Mouse (Mus musculus) neural tube, embryonic 12.5 days (tissue): ENCODE data around the gene Frem2. TPM values are rescaled to one million over a fixed set of nuclear protein-coding genes. Genes with fewer than 3 reads are reported as not detected.

ENCODE experiments used
- ATAC-seq: fragments of 200-750 bp; cut with Nextera tagmentation; 2 replicates; pipeline ENCODE4 v1.8.0; 2017; ENCODE audit warnings: low read depth, mild to moderate bottlenecking, moderate TSS enrichment, moderate library complexity; ENCODE audit not compliant: low FRiP score
- H3K27ac ChIP-seq: fragments of 300-500 bp; sonication (generic); 2 replicates; pipeline ENCODE4 v1.5.1; 2016
- H3K27me3 ChIP-seq: fragments of 300-500 bp; sonication (generic); replicated peaks from 2 replicates; pipeline ENCODE4 v1.6.1; 2016; ENCODE audit warnings: mild to moderate bottlenecking
- H3K36me3 ChIP-seq: fragments of 300-500 bp; sonication (generic); 2 replicates; pipeline ENCODE4 v1.6.1; 2016; ENCODE audit warnings: mild to moderate bottlenecking
- H3K4me1 ChIP-seq: fragments of 300-500 bp; sonication (generic); 2 replicates; pipeline ENCODE4 v1.6.1; 2016
- H3K4me2 ChIP-seq: fragments of 300-500 bp; sonication (generic); replicated peaks from 2 replicates; pipeline ENCODE4 v1.6.1; 2016; ENCODE audit warnings: mild to moderate bottlenecking
- H3K4me3 ChIP-seq: fragments of 300-500 bp; sonication (generic); 2 replicates; pipeline ENCODE4 v1.5.1; 2016
- H3K9ac ChIP-seq: fragments of 300-500 bp; sonication (generic); 2 replicates; pipeline ENCODE4 v1.6.1; 2016; ENCODE audit warnings: mild to moderate bottlenecking
- H3K9me3 ChIP-seq: fragments of 300-500 bp; sonication (generic); 2 replicates; pipeline ENCODE4 v1.6.1; 2016; ENCODE audit warnings: mild to moderate bottlenecking
- WGBS: fragments of 180-500 bp; shearing (Covaris S2); methylation state at CpG from one replicate; pipeline ENCODE4 v1.1.7; 2016; 5-methylcytosine and 5-hydroxymethylcytosine counted together
- polyA plus RNA-seq: library from polyadenylated mRNA; unstranded; fragments of >200 nt; fragmentation: Nextera tagmentation; extraction: Ambion mirVana; gene quantifications from 2 replicates; pipeline ENCODE4 v1.2.1, GENCODE M21; 2016

The Frem2 gene
- polyA plus RNA-seq, 1 experiment from 2014 or later = 2.1 TPM

GRCm38 (mm10) chr3:53655343-53655742 is 1.8 kb downstream of the Frem2 start:
- 91% methylated on average over 13 of the region's 13 CpGs for WGBS
- no peak overlapping the region for H3K4me3 ChIP-seq
- H3K27ac ChIP-seq = no peak overlapping the region
- peaks cover 16% of the 10 kb centered on the region; the same call in 1 of the 2 replicates for H3K9me3 ChIP-seq
- peaks cover 34% of the 10 kb centered on the region for H3K27me3 ChIP-seq
- H3K4me2 ChIP-seq = peak overlapping the region; percentile 100
- no peak for ATAC-seq
- H3K4me1 ChIP-seq = peaks cover 20% of the 10 kb centered on the region
- H3K9ac ChIP-seq = no peak overlapping the region
- H3K36me3 ChIP-seq = no peaks in the 10 kb centered on the region

- Histone ChIP-seq H3K4me1 (peaks cover 6% of the 10 kb centered on the region), H3K27me3 (peaks cover 4% of the 10 kb centered on the region; the same call in 1 of the 2 replicates), H3K36me3 (no peaks in the 10 kb centered on the region), H3K27ac (no peak overlapping the region), H3K4me3 (no peak overlapping the region), H3K4me2 (no peak overlapping the region; the same call in 1 of the 2 replicates), H3K9ac (no peak overlapping the region), H3K9me3 (peaks cover 14% of the 10 kb centered on the region; the same call in 1 of the 2 replicates)
- WGBS = 4% methylated on average over 8 of the region's 8 CpGs
- ATAC-seq = no peak
These were observed 7.0 kb downstream of the Frem2 start for GRCm38 (mm10) chr3:53650003-53650748.

GRCm38 (mm10) chr3:53649425-53649824 is 7.7 kb downstream of the Frem2 start:
- Histone ChIP-seq H3K36me3 (no peaks in the 10 kb centered on the region), H3K4me2 (no peak overlapping the region), H3K9me3 (peaks cover 6% of the 10 kb centered on the region; the same call in 1 of the 2 replicates), H3K4me3 (no peak overlapping the region), H3K4me1 (peaks cover 6% of the 10 kb centered on the region), H3K27ac (no peak overlapping the region), H3K9ac (no peak overlapping the region), H3K27me3 (no peaks in the 10 kb centered on the region)
- 55% methylated on average over 4 of the region's 4 CpGs for WGBS
- no peak for ATAC-seq

GRCm38 (mm10) chr3:53648902-53649301 is 8.3 kb downstream of the Frem2 start:
- Histone ChIP-seq H3K4me1 (peaks cover 6% of the 10 kb centered on the region), H3K4me2 (no peak overlapping the region), H3K27me3 (no peaks in the 10 kb centered on the region), H3K9me3 (0 out of 2 replicates have a peak, but pooled peaks cover 1% of the 10 kb centered on the region), H3K9ac (no peak overlapping the region), H3K27ac (no peak overlapping the region), H3K36me3 (no peaks in the 10 kb centered on the region), H3K4me3 (no peak overlapping the region)
- no peak for ATAC-seq
- WGBS = 80% methylated on average over 4 of the region's 4 CpGs

- WGBS = 87% methylated on average over 3 of the region's 3 CpGs
- H3K9ac ChIP-seq = no peak overlapping the region
- H3K27me3 ChIP-seq = no peaks in the 10 kb centered on the region
- H3K4me3 ChIP-seq = no peak overlapping the region
- no peak overlapping the region for H3K4me2 ChIP-seq
- no peaks in the 10 kb centered on the region for H3K4me1 ChIP-seq
- no peaks in the 10 kb centered on the region for H3K9me3 ChIP-seq
- no peak overlapping the region for H3K27ac ChIP-seq
- H3K36me3 ChIP-seq = no peaks in the 10 kb centered on the region
- ATAC-seq = no peak
These were observed 21.2 kb downstream of the Frem2 start for GRCm38 (mm10) chr3:53635948-53636347.

- Histone ChIP-seq H3K9ac (no peak overlapping the region), H3K9me3 (no peaks in the 10 kb centered on the region), H3K27me3 (no peaks in the 10 kb centered on the region), H3K36me3 (no peaks in the 10 kb centered on the region), H3K4me3 (no peak overlapping the region), H3K4me1 (no peaks in the 10 kb centered on the region), H3K27ac (no peak overlapping the region), H3K4me2 (no peak overlapping the region)
- ATAC-seq = no peak
- 73% methylated on average over 14 of the region's 14 CpGs for WGBS
These were observed 26.0 kb downstream of the Frem2 start for GRCm38 (mm10) chr3:53631126-53631525.

- Histone ChIP-seq H3K4me3 (no peak overlapping the region), H3K27ac (no peak overlapping the region), H3K27me3 (no peaks in the 10 kb centered on the region), H3K4me1 (no peaks in the 10 kb centered on the region), H3K9ac (no peak overlapping the region), H3K4me2 (no peak overlapping the region), H3K36me3 (no peaks in the 10 kb centered on the region), H3K9me3 (no peaks in the 10 kb centered on the region)
- no peak for ATAC-seq
- WGBS = 78% methylated on average over 4 of the region's 4 CpGs
These were observed 26.5 kb downstream of the Frem2 start for GRCm38 (mm10) chr3:53630630-53631029.

GRCm38 (mm10) chr3:53629966-53630365 is 27.2 kb downstream of the Frem2 start:
- no peaks in the 10 kb centered on the region for H3K4me1 ChIP-seq
- H3K36me3 ChIP-seq = no peaks in the 10 kb centered on the region
- no peak overlapping the region for H3K27ac ChIP-seq
- no peaks in the 10 kb centered on the region for H3K9me3 ChIP-seq
- WGBS = 88% methylated on average over 5 of the region's 5 CpGs
- no peak overlapping the region for H3K9ac ChIP-seq
- no peak for ATAC-seq
- H3K27me3 ChIP-seq = no peaks in the 10 kb centered on the region
- no peak overlapping the region for H3K4me2 ChIP-seq
- H3K4me3 ChIP-seq = no peak overlapping the region

- H3K27ac ChIP-seq = no peak overlapping the region
- no peak for ATAC-seq
- H3K4me2 ChIP-seq = no peak overlapping the region
- H3K36me3 ChIP-seq = no peaks in the 10 kb centered on the region
- no peaks in the 10 kb centered on the region for H3K9me3 ChIP-seq
- 86% methylated on average over 8 of the region's 8 CpGs for WGBS
- H3K27me3 ChIP-seq = no peaks in the 10 kb centered on the region
- H3K4me1 ChIP-seq = no peaks in the 10 kb centered on the region
- no peak overlapping the region for H3K9ac ChIP-seq
- no peak overlapping the region for H3K4me3 ChIP-seq
These were observed 33.9 kb downstream of the Frem2 start for GRCm38 (mm10) chr3:53623222-53623621.

- 73% methylated on average over 3 of the region's 3 CpGs for WGBS
- no peaks in the 10 kb centered on the region for H3K9me3 ChIP-seq
- H3K36me3 ChIP-seq = no peaks in the 10 kb centered on the region
- H3K27ac ChIP-seq = no peak overlapping the region
- ATAC-seq = no peak
- no peak overlapping the region for H3K9ac ChIP-seq
- no peak overlapping the region for H3K4me3 ChIP-seq
- no peaks in the 10 kb centered on the region for H3K27me3 ChIP-seq
- H3K4me2 ChIP-seq = no peak overlapping the region
- H3K4me1 ChIP-seq = no peaks in the 10 kb centered on the region
These were observed 36.2 kb downstream of the Frem2 start for GRCm38 (mm10) chr3:53620978-53621377.

GRCm38 (mm10) chr3:53620355-53620754 is 36.8 kb downstream of the Frem2 start:
- 95% methylated on average over 8 of the region's 8 CpGs for WGBS
- no peak overlapping the region for H3K4me2 ChIP-seq
- H3K9me3 ChIP-seq = no peaks in the 10 kb centered on the region
- no peak overlapping the region for H3K4me3 ChIP-seq
- no peaks in the 10 kb centered on the region for H3K36me3 ChIP-seq
- no peak overlapping the region for H3K9ac ChIP-seq
- no peaks in the 10 kb centered on the region for H3K4me1 ChIP-seq
- no peaks in the 10 kb centered on the region for H3K27me3 ChIP-seq
- no peak for ATAC-seq
- H3K27ac ChIP-seq = no peak overlapping the region

- H3K4me2 ChIP-seq = no peak overlapping the region
- no peaks in the 10 kb centered on the region for H3K4me1 ChIP-seq
- H3K27ac ChIP-seq = no peak overlapping the region
- H3K36me3 ChIP-seq = no peaks in the 10 kb centered on the region
- H3K4me3 ChIP-seq = no peak overlapping the region
- H3K27me3 ChIP-seq = no peaks in the 10 kb centered on the region
- no peaks in the 10 kb centered on the region for H3K9me3 ChIP-seq
- H3K9ac ChIP-seq = no peak overlapping the region
- ATAC-seq = no peak
- 87% methylated on average over 3 of the region's 3 CpGs for WGBS
These were observed 46.0 kb downstream of the Frem2 start for GRCm38 (mm10) chr3:53611106-53611505.

GRCm38 (mm10) chr3:53609851-53610250 is 47.3 kb downstream of the Frem2 start:
- Histone ChIP-seq H3K27ac (no peak overlapping the region), H3K27me3 (no peaks in the 10 kb centered on the region), H3K4me2 (no peak overlapping the region), H3K4me3 (no peak overlapping the region), H3K9ac (no peak overlapping the region), H3K9me3 (no peaks in the 10 kb centered on the region), H3K36me3 (no peaks in the 10 kb centered on the region), H3K4me1 (no peaks in the 10 kb centered on the region)
- no peak for ATAC-seq
- WGBS = 65% methylated on average over 4 of the region's 4 CpGs
